Mouse (Mus musculus) testis, adult 2 months (tissue): ENCODE results near the gene Vmn1r209.
"Not testable (repeated sequence)": the region's sequence is repeated elsewhere in the genome, so short reads cannot be mapped to it uniquely, and the experiment has no call there.

Source experiments
- CTCF ChIP-seq: fragments of 200-500 bp; IDR thresholded peaks from 2 replicates; pipeline ENCODE4 v1.5.1; 2012; ENCODE audit warnings: low read depth, mild to moderate bottlenecking, inconsistent platforms, low read length, moderate library complexity; ENCODE audit not compliant: control insufficient read depth, insufficient read depth, insufficient replicate concordance
- POLR2A ChIP-seq: fragments of 200-500 bp; IDR thresholded peaks from 2 replicates; pipeline ENCODE4 v1.6.1; 2012; ENCODE audit warnings: low read depth, mild to moderate bottlenecking, inconsistent platforms, low read length, moderate library complexity; ENCODE audit not compliant: control insufficient read depth

GRCm38 (mm10) chr13:22829395-22829794 is 19.9 kb upstream of the Vmn1r209 start:
- TF ChIP-seq CTCF, POLR2A: not testable (repeated sequence)
